ENCODE assay signal across 15 mouse cellular contexts in genomic region chr1:96874636-96875035, GRCm38 (mm10).
"Had no signal": no experiment of that assay in that cellular context is flagged by ENCODE, and none has a peak within 500 bp of the region (broad histone marks: within the 10 kb centered on the region; RNA-seq: fewer than 3 reads in every experiment).

No protein-coding gene starts in this region.

- H3K27ac ChIP-seq: lung, embryonic 15.5 days; macrophage; midbrain, embryonic 13.5 days; midbrain, embryonic 15.5 days; neural tube, embryonic 12.5 days had no signal

- H3K9ac ChIP-seq: liver, postnatal 0 days; lung, embryonic 15.5 days; midbrain, embryonic 13.5 days; midbrain, embryonic 15.5 days; neural tube, embryonic 12.5 days had no signal

- DNase-seq: liver, postnatal 0 days; lung, adult 2 months; lung, postnatal 14 days; lung, postnatal 36 days; right cerebral cortex, postnatal 14 days; spleen, adult 18-20 months; thymus, adult 18-20 months; thymus, postnatal 14 days; thymus, postnatal 36 days had no signal

- H3K27me3 ChIP-seq: lung, embryonic 15.5 days; midbrain, embryonic 13.5 days; midbrain, embryonic 15.5 days had no signal

- H3K36me3 ChIP-seq: lung, embryonic 15.5 days; midbrain, embryonic 13.5 days; midbrain, embryonic 15.5 days; neural tube, embryonic 12.5 days had no signal

- H3K4me3 ChIP-seq: lung, embryonic 15.5 days; megakaryocyte, embryonic 14.5 days; midbrain, embryonic 13.5 days; midbrain, embryonic 15.5 days; neural tube, embryonic 12.5 days had no signal
